Mouse (Mus musculus) lung, postnatal 0 days (tissue): ENCODE results near the gene Sprr3.

Experiments
- CTCF ChIP-seq: IDR thresholded peaks from 2 replicates; pipeline ENCODE4 v1.5.1; 2016; ENCODE audit warnings: antibody characterized with exemption, mild to moderate bottlenecking
- EP300 ChIP-seq: IDR thresholded peaks from 2 replicates; pipeline ENCODE4 v1.6.1; 2016; ENCODE audit warnings: antibody characterized with exemption, mild to moderate bottlenecking, control low read depth

- no peak for TF ChIP-seq CTCF
- no peak for TF ChIP-seq EP300
These were observed 41.9 kb upstream of the Sprr3 start, which contains the start of gene Sprr4 for GRCm38 (mm10) chr3:92500393-92500792.
